Mouse (Mus musculus): ENCODE data around the gene Gm21981.

Gene Gm21981

DNA sequence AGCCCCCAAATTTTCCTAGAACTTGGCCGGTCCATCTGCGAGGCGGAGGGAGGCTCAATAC lies at the start of gene Gm21981:
TSS of gene Gm21981 (minus strand) at position 14 of the 61 bp plus-strand sequence.
- no peak for DNase-seq (ENCODE audit: low spot score)

DNA sequence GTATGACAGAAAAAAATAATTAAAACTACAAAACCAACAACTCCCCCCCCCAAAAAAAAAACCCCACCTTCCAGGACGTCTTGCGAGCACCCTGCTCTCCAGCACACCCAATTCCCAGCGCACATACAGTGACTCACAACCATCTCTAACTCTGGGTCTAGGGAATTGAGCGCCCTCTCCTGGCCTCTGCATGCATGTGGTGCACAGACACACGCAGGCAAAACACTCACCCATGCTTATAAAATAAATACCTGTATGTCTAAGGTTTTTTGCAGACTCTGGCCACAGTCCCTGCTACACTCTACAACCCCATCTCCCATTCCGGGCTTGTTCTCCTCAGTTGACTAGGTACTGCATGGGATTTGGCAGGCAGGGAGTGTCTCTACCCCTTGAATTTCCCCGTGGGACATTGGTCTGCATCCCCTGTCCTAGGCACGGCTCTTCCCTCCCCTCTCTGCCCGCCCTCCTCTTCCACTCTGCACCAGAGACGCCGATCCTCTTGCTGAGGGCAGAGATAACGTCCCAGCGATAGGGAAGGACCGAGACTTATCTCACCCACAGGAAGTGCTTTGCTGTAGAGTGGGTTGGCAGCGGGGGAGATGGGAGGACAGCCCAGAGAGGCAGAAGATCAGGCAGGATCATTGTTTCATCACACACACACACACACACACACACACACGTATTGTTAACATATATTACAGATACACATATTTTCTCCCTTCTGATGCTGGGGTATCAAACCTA lies 48.9 kb upstream of the Gm21981 start:
- no peak for DNase-seq (ENCODE audit: low spot score)

DNA sequence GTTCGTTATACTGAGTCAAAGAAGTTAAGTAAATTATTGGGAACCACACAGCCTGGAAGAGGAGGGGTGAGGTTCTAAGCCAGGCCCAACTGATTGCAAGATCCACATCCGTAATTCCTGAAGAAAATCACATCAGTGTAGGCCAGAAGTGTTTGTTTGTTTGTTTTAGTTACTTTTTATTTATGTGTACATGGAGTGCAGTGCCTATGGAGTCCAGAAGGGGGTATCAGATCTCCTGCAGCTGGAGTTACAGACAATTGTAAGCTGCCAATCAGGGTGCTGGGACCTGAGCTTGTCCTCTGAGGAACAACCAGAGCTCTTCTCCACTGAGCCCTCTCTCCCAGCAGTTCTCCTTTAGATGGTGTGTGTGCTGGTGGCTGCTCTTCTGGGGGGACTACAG lies 45.9 kb upstream of the Gm21981 start:
- DNase-seq (ENCODE audit: low spot score): no peak

DNA sequence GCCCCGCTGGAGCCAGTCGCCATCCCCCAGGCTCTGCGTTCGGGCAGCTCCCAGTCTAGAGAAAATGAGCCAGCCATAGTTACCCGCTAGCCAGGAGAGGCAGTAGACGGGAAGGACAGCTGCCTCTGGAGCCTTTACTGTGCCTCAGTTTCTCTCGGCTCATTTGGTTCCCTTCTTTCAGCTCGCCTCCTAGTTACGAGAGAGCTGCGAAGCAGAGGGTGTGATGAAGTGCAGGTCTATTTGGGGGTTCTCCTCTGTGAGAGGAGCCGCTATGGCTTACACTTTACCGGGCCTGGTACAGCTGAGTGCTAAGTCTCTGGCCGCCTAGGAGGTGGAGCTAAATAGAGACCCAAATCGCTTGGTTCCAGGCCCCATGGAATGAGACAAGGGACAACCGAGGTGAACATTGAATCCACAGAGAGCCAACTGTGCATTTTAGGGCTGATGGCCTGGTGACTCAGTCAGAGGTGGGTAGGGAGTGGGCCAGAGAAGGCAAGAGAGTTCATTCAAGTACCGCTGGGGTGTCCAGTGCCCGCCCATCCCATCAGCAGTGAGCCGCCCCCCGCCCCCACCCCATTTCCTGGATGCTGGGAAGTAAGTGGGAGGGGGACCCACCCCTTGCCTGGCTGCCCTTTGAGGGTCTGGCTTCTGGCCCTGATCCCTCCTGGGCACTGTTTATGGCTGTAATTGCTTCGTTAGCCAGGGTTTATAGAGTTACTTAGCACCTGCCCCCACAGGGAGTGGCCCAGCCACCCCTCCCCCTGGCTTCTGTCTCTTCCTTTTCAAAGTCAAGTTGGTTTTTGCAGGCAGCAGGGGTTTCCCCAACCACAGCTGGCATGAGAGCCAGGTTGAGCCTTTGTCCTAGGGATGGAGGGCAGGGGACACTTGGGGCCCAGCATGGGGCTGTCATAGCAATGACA lies 44.9 kb upstream of the Gm21981 start:
- DNase-seq (ENCODE audit: low spot score): no peak

GRCm38 (mm10) chr17:47738066-47738878 lies 44.0 kb upstream of the Gm21981 start:
- peak; percentile 27 for DNase-seq (ENCODE audit: low spot score)

GRCm38 (mm10) chr17:47737271-47738065 lies 43.2 kb upstream of the Gm21981 start:
- peak; percentile 70 for DNase-seq (ENCODE audit: low spot score)

GRCm38 (mm10) chr17:47736856-47737255 lies 42.6 kb upstream of the Gm21981 start, which contains the start of gene Tfeb:
Gene Tfeb, plus strand, starts transcription at chr17:47737030.
- peak; percentile 96 for DNase-seq (ENCODE audit: low spot score)

- no peak for DNase-seq (ENCODE audit: low spot score)
Measured at GRCm38 (mm10) chr17:47735553-47736100, 41.4 kb upstream of the Gm21981 start.

- DNase-seq (ENCODE audit: low spot score): no peak
Measured at GRCm38 (mm10) chr17:47730633-47731575, 36.6 kb upstream of the Gm21981 start.

- DNase-seq (ENCODE audit: low spot score): no peak
Measured at GRCm38 (mm10) chr17:47726566-47726965, 32.3 kb upstream of the Gm21981 start, which contains the start of gene Pgc. Gene Pgc, plus strand, starts transcription at chr17:47726842.

- DNase-seq (ENCODE audit: low spot score): no peak
Measured at GRCm38 (mm10) chr17:47721183-47721582, 26.9 kb upstream of the Gm21981 start.

- no peak for DNase-seq (ENCODE audit: low spot score)
Measured at GRCm38 (mm10) chr17:47715037-47715436, 20.8 kb upstream of the Gm21981 start.

DNA sequence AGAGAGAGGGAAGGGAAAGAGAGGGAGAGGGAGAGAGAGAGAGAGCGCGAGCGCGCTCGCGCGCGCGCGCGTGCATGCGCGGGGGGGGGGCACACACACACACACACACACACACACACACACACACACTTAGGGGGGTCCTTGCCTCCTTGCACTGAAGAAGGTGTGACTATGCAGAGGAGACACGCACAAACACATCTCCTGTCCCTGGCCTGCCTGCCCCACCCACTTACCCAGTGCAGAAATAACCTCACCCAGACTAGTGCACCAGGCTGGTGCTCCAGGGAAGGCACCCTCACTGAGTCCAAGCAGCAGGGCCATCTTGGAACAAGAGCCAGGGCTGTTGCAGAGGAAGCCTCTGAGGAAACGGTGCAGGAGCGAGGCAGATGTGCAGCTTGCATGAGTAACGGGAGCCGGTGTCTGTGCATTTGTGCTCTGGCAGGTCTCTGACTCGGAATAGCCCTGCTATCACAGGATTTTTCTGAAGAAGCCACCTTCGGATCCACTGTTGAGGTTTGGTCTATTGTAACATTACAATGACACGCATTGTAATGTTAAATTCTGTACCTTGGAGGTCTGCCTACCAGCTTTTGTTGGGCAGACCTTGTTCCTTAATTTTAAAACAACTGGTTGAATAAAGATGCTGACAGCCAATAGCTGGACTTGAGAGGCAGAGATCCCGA lies 18.8 kb upstream of the Gm21981 start:
- no peak for DNase-seq (ENCODE audit: low spot score)

- no peak for DNase-seq (ENCODE audit: low spot score)
Measured at GRCm38 (mm10) chr17:47711883-47712282, 17.6 kb upstream of the Gm21981 start.

- no peak for DNase-seq (ENCODE audit: low spot score)
Measured at GRCm38 (mm10) chr17:47710036-47710435, 15.8 kb upstream of the Gm21981 start.

- no peak for DNase-seq (ENCODE audit: low spot score)
Measured at GRCm38 (mm10) chr17:47708972-47709371, 14.7 kb upstream of the Gm21981 start.

DNA sequence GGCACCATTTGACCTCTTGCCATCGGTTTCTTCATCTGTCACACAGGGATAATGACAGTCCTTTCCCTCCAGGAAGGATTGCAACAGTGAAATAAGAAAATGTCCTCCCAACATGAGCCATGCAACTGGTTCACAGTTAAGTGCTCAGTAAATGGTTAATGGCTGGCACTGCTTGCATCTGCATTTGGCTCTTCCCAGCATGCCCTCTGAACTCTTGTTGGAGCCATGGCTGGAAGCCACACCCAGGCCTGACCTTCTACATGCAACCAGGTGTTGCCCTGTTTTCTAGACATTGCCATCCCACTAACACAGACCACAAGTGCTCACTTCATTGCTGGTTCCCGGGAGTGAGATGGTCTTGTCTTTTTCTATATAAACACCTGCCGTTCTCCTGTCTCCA lies 13.7 kb upstream of the Gm21981 start:
- no peak for DNase-seq (ENCODE audit: low spot score)

DNA sequence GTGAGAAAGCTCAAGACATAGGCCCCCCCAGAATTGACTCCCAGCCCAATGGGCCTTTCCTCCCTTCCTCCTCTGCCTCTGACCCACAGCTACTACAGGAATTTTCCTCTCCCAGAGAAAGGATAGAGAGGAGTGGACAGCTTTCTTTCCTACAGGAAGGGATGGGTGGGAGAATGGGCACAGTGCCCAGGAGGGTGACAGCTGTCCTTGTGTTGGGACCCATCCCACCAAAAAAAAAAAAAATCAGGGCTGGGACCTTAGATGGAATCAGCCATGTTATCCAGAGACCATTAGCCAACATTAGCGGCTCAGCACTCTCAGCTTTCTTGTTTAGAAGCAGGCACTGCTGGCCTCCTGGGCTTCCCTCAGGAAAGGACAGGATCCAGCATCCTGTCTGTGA lies 11.9 kb upstream of the Gm21981 start:
- no peak for DNase-seq (ENCODE audit: low spot score)

- no peak for DNase-seq (ENCODE audit: low spot score)
Measured at GRCm38 (mm10) chr17:47704692-47705091, 10.4 kb upstream of the Gm21981 start.

DNA sequence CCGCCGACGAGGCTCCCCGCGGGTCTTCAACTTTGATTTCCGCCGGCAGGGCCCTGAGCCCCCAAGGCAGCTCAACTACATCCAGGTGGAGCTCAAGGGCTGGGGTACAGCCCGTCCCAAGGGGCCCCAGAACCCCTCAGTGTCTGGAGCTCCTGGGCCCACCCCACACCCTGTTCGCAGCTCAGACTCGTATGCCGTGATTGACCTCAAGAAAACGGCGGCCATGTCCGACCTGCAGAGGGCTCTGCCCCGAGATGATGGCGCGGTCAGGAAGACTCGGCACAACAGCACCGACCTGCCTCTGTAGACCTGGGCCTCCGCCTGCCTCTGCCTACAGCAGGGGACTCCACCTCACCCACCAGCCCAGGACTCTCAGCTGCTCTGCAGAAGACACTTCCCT lies 9.3 kb upstream of the Gm21981 start:
- DNase-seq (ENCODE audit: low spot score): no peak
